Comparison of ENCODE assay signal across 11 mouse cellular contexts in the genomic region with DNA sequence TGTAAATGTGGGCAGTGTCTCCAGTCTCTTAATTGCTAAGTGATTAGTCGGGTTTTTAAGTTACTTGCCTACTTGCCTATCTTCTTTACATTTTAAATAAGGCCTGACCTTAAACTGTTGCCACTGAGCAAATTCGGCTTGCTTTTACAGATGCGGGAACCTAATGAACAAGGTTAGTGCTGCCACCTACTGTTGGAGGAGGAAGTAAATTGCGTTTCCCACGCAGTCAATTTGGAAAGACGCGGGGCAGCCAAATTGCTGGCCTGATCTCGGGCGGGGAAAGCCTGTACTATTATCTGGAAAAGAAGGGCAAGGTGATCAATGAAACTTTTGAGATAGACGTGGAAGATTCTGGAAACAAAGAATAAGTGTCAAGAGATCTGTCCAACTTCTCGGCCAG.
A peak's percentile ranks its signal among the peaks of the same experiment; 100 is the strongest.
DNase-seq lines count a peak whose midpoint lies in the region; ATAC-seq and TF ChIP-seq lines count a peak whose summit lies in the region.
"Had no signal": no experiment of that assay in that cellular context is flagged by ENCODE, and none has a peak within 500 bp of the region (broad histone marks: within the 10 kb centered on the region; RNA-seq: fewer than 3 reads in every experiment).

No protein-coding gene starts in this region.

- ATAC-seq in embryonic facial prominence, embryonic 14.5 days (ENCODE audit: low read depth) = no peak
- ATAC-seq in hindbrain, postnatal 0 days = no peak
- no peak for ATAC-seq in limb, embryonic 11.5 days (ENCODE audit: insufficient number of reproducible peaks, low FRiP score, low TSS enrichment, low read depth)

- peaks cover 8% of the 10 kb centered on the region; the same call in 1 of the 2 replicates for H3K9me3 ChIP-seq in embryonic facial prominence, embryonic 14.5 days (ENCODE audit: control insufficient read depth, low read length)
- peaks cover 4% of the 10 kb centered on the region; the same call in 1 of the 2 replicates for H3K9me3 ChIP-seq in hindbrain, postnatal 0 days (ENCODE audit: low read length)
- H3K9me3 ChIP-seq in limb, embryonic 11.5 days (ENCODE audit: control insufficient read depth, low read length) = no peaks in the 10 kb centered on the region
- H3K9me3 ChIP-seq: stomach, embryonic 15.5 days had no signal

- H3K27me3 ChIP-seq in cerebellum, adult 2 months (ENCODE audit: control insufficient read depth, insufficient read depth, low read length) = no peaks in the 10 kb centered on the region
- no peaks in the 10 kb centered on the region for H3K27me3 ChIP-seq in embryonic facial prominence, embryonic 14.5 days (replicated peaks; ENCODE audit: control insufficient read depth, insufficient read depth, low read length)
- H3K27me3 ChIP-seq in hindbrain, postnatal 0 days (ENCODE audit: insufficient read depth, low read length) = no peaks in the 10 kb centered on the region
- no peaks in the 10 kb centered on the region for H3K27me3 ChIP-seq in limb, embryonic 11.5 days (ENCODE audit: control insufficient read depth, insufficient read depth, low read length)
- H3K27me3 ChIP-seq: limb, embryonic 12.5 days; stomach, embryonic 15.5 days had no signal

- no peaks in the 10 kb centered on the region for H3K4me1 ChIP-seq in cerebellum, adult 2 months (ENCODE audit: control insufficient read depth, insufficient read depth, low read length)
- H3K4me1 ChIP-seq in embryonic facial prominence, embryonic 14.5 days (ENCODE audit: control insufficient read depth, insufficient read depth, low read length) = no peaks in the 10 kb centered on the region
- no peaks in the 10 kb centered on the region for H3K4me1 ChIP-seq in hindbrain, postnatal 0 days (ENCODE audit: insufficient read depth, low read length)
- no peaks in the 10 kb centered on the region for H3K4me1 ChIP-seq in limb, embryonic 11.5 days (ENCODE audit: control insufficient read depth, insufficient read depth, low read length)
- H3K4me1 ChIP-seq: limb, embryonic 12.5 days; stomach, embryonic 15.5 days had no signal

- no peak overlapping the region for H3K27ac ChIP-seq in cerebellum, adult 2 months (ENCODE audit: insufficient read depth, low read length)
- H3K27ac ChIP-seq in embryonic facial prominence, embryonic 14.5 days (replicated peaks; ENCODE audit: low read depth, low read length) = no peak overlapping the region
- H3K27ac ChIP-seq in hindbrain, postnatal 0 days = no peak overlapping the region
- H3K27ac ChIP-seq in limb, embryonic 11.5 days (replicated peaks; ENCODE audit: low read depth, low read length) = no peak overlapping the region
- H3K27ac ChIP-seq: limb, embryonic 12.5 days; stomach, embryonic 15.5 days had no signal

- no peak overlapping the region for H3K4me2 ChIP-seq in embryonic facial prominence, embryonic 14.5 days (ENCODE audit: low read depth, low read length)
- no peak overlapping the region for H3K4me2 ChIP-seq in hindbrain, postnatal 0 days (ENCODE audit: low read depth, low read length)
- no peak overlapping the region for H3K4me2 ChIP-seq in limb, embryonic 11.5 days (ENCODE audit: low read depth, severe bottlenecking)
- H3K4me2 ChIP-seq: limb, embryonic 12.5 days; stomach, embryonic 15.5 days had no signal

- no peak overlapping the region for H3K9ac ChIP-seq in embryonic facial prominence, embryonic 14.5 days (ENCODE audit: low read depth, low read length)
- no peak overlapping the region for H3K9ac ChIP-seq in hindbrain, postnatal 0 days (replicated peaks; ENCODE audit: low read length)
- H3K9ac ChIP-seq in limb, embryonic 11.5 days (ENCODE audit: low read length) = no peak overlapping the region
- H3K9ac ChIP-seq: limb, embryonic 12.5 days; stomach, embryonic 15.5 days had no signal

- H3K4me3 ChIP-seq in cerebellum, adult 2 months (replicated peaks; ENCODE audit: insufficient read depth, low read depth, low read length) = no peak overlapping the region
- no peak overlapping the region for H3K4me3 ChIP-seq in embryonic facial prominence, embryonic 14.5 days (ENCODE audit: low read depth, low read length)
- H3K4me3 ChIP-seq in hindbrain, postnatal 0 days (ENCODE audit: low read length) = no peak overlapping the region
- H3K4me3 ChIP-seq in limb, embryonic 11.5 days (ENCODE audit: low read depth, low read length) = no peak overlapping the region
- H3K4me3 ChIP-seq: limb, embryonic 12.5 days; stomach, embryonic 15.5 days had no signal

- DNase-seq in cerebellum, adult 2 months = peak; percentile 10 to 20
- no peak for DNase-seq in cerebellum, adult 9-10 months
- peak; percentile 54 for DNase-seq in urinary bladder, postnatal 25 days (ENCODE audit: low spot score)
- no peak for DNase-seq in urinary bladder, postnatal 10 days (ENCODE audit: low spot score)
- DNase-seq in embryonic facial prominence, embryonic 14.5 days (ENCODE audit: low spot score) = peak; percentile 93
- peak; percentile 92 for DNase-seq in hindbrain, postnatal 0 days (ENCODE audit: low spot score)
- peak; percentile 63 for DNase-seq in limb, embryonic 11.5 days (ENCODE audit: low spot score)
- DNase-seq in right cerebral cortex, postnatal 10 days (ENCODE audit: low spot score in 2 of 2) = peak; percentile 45 to 64

- TF ChIP-seq POLR2A in cerebellum, adult 2 months (IDR thresholded peaks at IDR 0.05; ENCODE audit: borderline replicate concordance, insufficient read depth, low read length) = no peak

- WGBS in cerebellum, adult 2 months = 9% methylated on average over 11 of the region's 11 CpGs
- 11% methylated on average over 11 of the region's 11 CpGs for WGBS in embryonic facial prominence, embryonic 14.5 days
- WGBS in hindbrain, postnatal 0 days = 8% methylated on average over 11 of the region's 11 CpGs
- WGBS in limb, embryonic 11.5 days = 10% methylated on average over 11 of the region's 11 CpGs

- H3K36me3 ChIP-seq in embryonic facial prominence, embryonic 14.5 days (ENCODE audit: control insufficient read depth, insufficient read depth, low read length) = no peaks in the 10 kb centered on the region
- H3K36me3 ChIP-seq in hindbrain, postnatal 0 days (ENCODE audit: insufficient read depth, low read length) = no peaks in the 10 kb centered on the region
- no peaks in the 10 kb centered on the region for H3K36me3 ChIP-seq in limb, embryonic 11.5 days (ENCODE audit: control insufficient read depth, insufficient read depth, low read length)
- H3K36me3 ChIP-seq: G1E; limb, embryonic 12.5 days; stomach, embryonic 15.5 days had no signal

- TF ChIP-seq CTCF in cerebellum, adult 2 months (IDR thresholded peaks at IDR 0.05; ENCODE audit: borderline replicate concordance, insufficient read depth, low read depth, low read length) = peak; percentile 30; the same call in 1 of the 2 replicates
- TF ChIP-seq CTCF in hindbrain, postnatal 0 days (IDR thresholded peaks at IDR 0.05; ENCODE audit: low read depth) = peak; percentile 86

Comparison
In these comparisons a context has a peak if more than half of its experiments do, and no peak if none do; other contexts are left out.
1. DNase-seq: peak in cerebellum, adult 2 months (2 of 2), urinary bladder, postnatal 25 days (single experiment), embryonic facial prominence, embryonic 14.5 days (single experiment), hindbrain, postnatal 0 days (single experiment), limb, embryonic 11.5 days (single experiment) and right cerebral cortex, postnatal 10 days (2 of 2); none in cerebellum, adult 9-10 months (single experiment) and urinary bladder, postnatal 10 days (single experiment).